Mouse (Mus musculus): ENCODE data around the gene Llgl2.

- no peak for TF ChIP-seq CTCF (IDR thresholded peaks at IDR 0.05; ENCODE audit: low read depth)
- TF ChIP-seq EP300 (IDR thresholded peaks at IDR 0.05; ENCODE audit: low read depth): no peak
Measured at GRCm38 (mm10) chr11:115858354-115858753, 34.5 kb downstream of the Llgl2 start, which contains the start of gene Myo15b.
